Mouse (Mus musculus): ENCODE measurements at regions not wholly inside any gene's neighbourhood (a gene's known extent, or its start where the extent isn't known, plus 50 kb on each side); places are given as distances from the start of the nearest gene placed in this dataset.

- no peak for TF ChIP-seq POLR2A (IDR thresholded peaks at IDR 0.05; ENCODE audit: insufficient read depth, low read depth, low read length)
- TF ChIP-seq CTCF (IDR thresholded peaks at IDR 0.05): no peak
- no peak for TF ChIP-seq EP300 (IDR thresholded peaks at IDR 0.05; ENCODE audit: insufficient read depth, low read depth, low read length)
These were observed 78.8 kb upstream of the Ccn6 start for GRCm38 (mm10) chr10:39242398-39242797.
